In the genomic region with DNA sequence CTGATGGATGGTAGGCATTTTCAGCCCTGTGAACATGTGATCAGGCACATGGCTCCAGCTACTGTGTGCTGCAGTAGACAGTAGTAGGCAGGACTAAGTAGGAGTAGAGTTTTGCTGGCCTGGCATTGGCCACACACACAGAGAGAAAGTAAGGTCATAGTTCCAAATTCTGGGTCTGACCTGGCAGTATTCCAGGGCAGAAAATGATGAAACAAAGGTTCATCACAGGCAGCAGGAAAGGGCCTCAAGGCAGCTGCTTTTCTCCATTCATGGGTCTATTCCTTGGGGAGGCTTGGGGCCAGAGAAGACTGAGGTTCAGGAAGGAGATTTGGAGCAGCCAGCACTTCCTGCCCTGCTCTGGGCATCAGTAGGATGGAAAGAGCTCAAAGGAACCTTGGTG, we compare ENCODE assay signal across 15 mouse cellular contexts. TPM values are rescaled to one million over a fixed set of nuclear protein-coding genes. Genes with fewer than 3 reads are reported as not detected.
DNase-seq lines count a peak whose midpoint lies in the region; ATAC-seq lines count a peak whose summit lies in the region.
"Had no signal": no experiment of that assay in that cellular context is flagged by ENCODE, and none has a peak within 500 bp of the region (broad histone marks: within the 10 kb centered on the region; RNA-seq: fewer than 3 reads in every experiment).

No protein-coding gene starts in this region.

- H3K36me3 ChIP-seq in limb, embryonic 12.5 days: no peaks in the 10 kb centered on the region
- H3K36me3 ChIP-seq in limb, embryonic 10.5 days: no peaks in the 10 kb centered on the region
- no peaks in the 10 kb centered on the region for H3K36me3 ChIP-seq in embryonic facial prominence, embryonic 15.5 days
- H3K36me3 ChIP-seq in limb, embryonic 13.5 days: no peaks in the 10 kb centered on the region; the same call in 1 of the 2 replicates
- H3K36me3 ChIP-seq: hindbrain, embryonic 12.5 days; midbrain, embryonic 12.5 days; neural tube, embryonic 12.5 days had no signal

- no peaks in the 10 kb centered on the region for H3K27me3 ChIP-seq in limb, embryonic 12.5 days
- H3K27me3 ChIP-seq in limb, embryonic 10.5 days (ENCODE audit: low read depth, poor library complexity, severe bottlenecking): no peaks in the 10 kb centered on the region
- no peaks in the 10 kb centered on the region for H3K27me3 ChIP-seq in embryonic facial prominence, embryonic 15.5 days
- no peaks in the 10 kb centered on the region for H3K27me3 ChIP-seq in limb, embryonic 13.5 days
- H3K27me3 ChIP-seq: hindbrain, embryonic 12.5 days; midbrain, embryonic 12.5 days; neural tube, embryonic 12.5 days; Patski had no signal

- H3K4me1 ChIP-seq in limb, embryonic 12.5 days (replicated peaks): 0 out of 2 replicates have a peak, but pooled peaks cover 8% of the 10 kb centered on the region
- peaks cover 7% of the 10 kb centered on the region for H3K4me1 ChIP-seq in limb, embryonic 10.5 days
- peaks cover 5% of the 10 kb centered on the region; the same call in 1 of the 2 replicates for H3K4me1 ChIP-seq in embryonic facial prominence, embryonic 15.5 days
- H3K4me1 ChIP-seq in limb, embryonic 13.5 days: peaks cover 9% of the 10 kb centered on the region; the same call in 1 of the 2 replicates

- H3K4me2 ChIP-seq in limb, embryonic 12.5 days: no peak overlapping the region
- no peak overlapping the region for H3K4me2 ChIP-seq in embryonic facial prominence, embryonic 15.5 days (replicated peaks)
- no peak overlapping the region for H3K4me2 ChIP-seq in limb, embryonic 13.5 days (replicated peaks)
- H3K4me2 ChIP-seq: hindbrain, embryonic 12.5 days; lung, embryonic 14.5 days; midbrain, embryonic 12.5 days; neural tube, embryonic 12.5 days had no signal

- no peak overlapping the region for H3K9ac ChIP-seq in limb, embryonic 12.5 days (replicated peaks)
- no peak overlapping the region for H3K9ac ChIP-seq in embryonic facial prominence, embryonic 15.5 days
- H3K9ac ChIP-seq in limb, embryonic 13.5 days: no peak overlapping the region
- H3K9ac ChIP-seq: hindbrain, embryonic 12.5 days; lung, embryonic 14.5 days; midbrain, embryonic 12.5 days; neural tube, embryonic 12.5 days had no signal

- ATAC-seq in limb, embryonic 12.5 days (ENCODE audit: insufficient number of reproducible peaks, insufficient read depth, low FRiP score, low TSS enrichment, low read depth): no peak
- ATAC-seq in embryonic facial prominence, embryonic 15.5 days (ENCODE audit: insufficient number of reproducible peaks, low FRiP score, low TSS enrichment, low read depth): peak; percentile 62; the same call in 1 of the 2 replicates
- ATAC-seq in limb, embryonic 13.5 days (ENCODE audit: low FRiP score, low read depth): no peak

- peak overlapping the region; percentile 7; the same call in 1 of the 2 replicates for H3K27ac ChIP-seq in limb, embryonic 12.5 days
- no peak overlapping the region for H3K27ac ChIP-seq in limb, embryonic 10.5 days
- 0 out of 2 replicates have a peak overlapping the region, but pooled peaks have one; percentile 7 for H3K27ac ChIP-seq in embryonic facial prominence, embryonic 15.5 days (replicated peaks)
- peak overlapping the region; percentile 45; the same call in 1 of the 2 replicates for H3K27ac ChIP-seq in limb, embryonic 13.5 days
- H3K27ac ChIP-seq: hindbrain, embryonic 12.5 days; midbrain, embryonic 12.5 days; neural tube, embryonic 12.5 days had no signal

- peak; percentile 69 for DNase-seq in adrenal gland, adult 2 months
- no peak for DNase-seq in adrenal gland, postnatal 4 days (ENCODE audit: low spot score in 2 of 2)
- DNase-seq in limb, embryonic 10.5 days (ENCODE audit: low spot score): no peak
- DNase-seq in frontal cortex, postnatal 14 days (ENCODE audit: low spot score in 2 of 2): no peak
- no peak for DNase-seq in right cerebral cortex, postnatal 36 days (ENCODE audit: low spot score in 2 of 2)
- DNase-seq: gastrocnemius, postnatal 25 days; lung, embryonic 14.5 days; thymus, adult 18-20 months had no signal

- H3K4me3 ChIP-seq in limb, embryonic 12.5 days (replicated peaks): no peak overlapping the region
- H3K4me3 ChIP-seq in limb, embryonic 10.5 days: no peak overlapping the region
- H3K4me3 ChIP-seq in embryonic facial prominence, embryonic 15.5 days (replicated peaks): no peak overlapping the region
- H3K4me3 ChIP-seq in limb, embryonic 13.5 days: no peak overlapping the region
- H3K4me3 ChIP-seq: hindbrain, embryonic 12.5 days; midbrain, embryonic 12.5 days; neural tube, embryonic 12.5 days had no signal

- H3K9me3 ChIP-seq in limb, embryonic 12.5 days: no peaks in the 10 kb centered on the region
- H3K9me3 ChIP-seq in limb, embryonic 10.5 days (replicated peaks): no peaks in the 10 kb centered on the region
- no peaks in the 10 kb centered on the region for H3K9me3 ChIP-seq in embryonic facial prominence, embryonic 15.5 days (replicated peaks)
- H3K9me3 ChIP-seq in limb, embryonic 13.5 days: no peaks in the 10 kb centered on the region
- H3K9me3 ChIP-seq: hindbrain, embryonic 12.5 days; midbrain, embryonic 12.5 days; neural tube, embryonic 12.5 days had no signal

RNA-seq across cellular contexts. Expression of a gene that starts 5.1 kb away (rescaled TPM):
- 10 to 100 TPM; 28.7 to 33.0 TPM for total RNA-seq in adrenal gland, adult 2 months (2021)
- polyA plus RNA-seq in adrenal gland, adult 2 months (2012; rRNA removed): 30.2 and 48.8 TPM in 2 replicates
- total RNA-seq in adrenal gland, postnatal 4 days (2021): 10 to 100 TPM; 41.7 to 47.3 TPM
- 53.3 and 53.6 TPM in 2 replicates for polyA plus RNA-seq in limb, embryonic 12.5 days (2016; fragmentation: Nextera tagmentation; extraction: Ambion mirVana)
- 55.2 and 55.8 TPM in 2 replicates for polyA plus RNA-seq in limb, embryonic 10.5 days (2016; fragmentation: Nextera tagmentation; extraction: Ambion mirVana)
- 53.8 and 53.9 TPM in 2 replicates for polyA plus RNA-seq in embryonic facial prominence, embryonic 15.5 days (2015; fragmentation: Nextera tagmentation; extraction: Ambion mirVana)
- 50.3 and 54.9 TPM in 2 replicates for polyA plus RNA-seq in limb, embryonic 13.5 days (2015; fragmentation: Nextera tagmentation; extraction: Ambion mirVana)

RNA-seq across cellular contexts. Expression of a gene that starts 56.2 kb away (rescaled TPM):
- 100 to 1,000 TPM in 1 of 2 experiments, 10 to 100 TPM in 1; 75.2 to 160 TPM for total RNA-seq in adrenal gland, adult 2 months (2021)
- 1.8 and 2.3 TPM in 2 replicates for polyA plus RNA-seq in adrenal gland, adult 2 months (2012; rRNA removed)
- 10 to 100 TPM; 47.0 to 59.8 TPM for total RNA-seq in adrenal gland, postnatal 4 days (2021)
- polyA plus RNA-seq in limb, embryonic 12.5 days (2016; fragmentation: Nextera tagmentation; extraction: Ambion mirVana): 50.1 and 52.0 TPM in 2 replicates
- polyA plus RNA-seq in limb, embryonic 10.5 days (2016; fragmentation: Nextera tagmentation; extraction: Ambion mirVana): 39.9 and 45.3 TPM in 2 replicates
- 47.7 and 49.0 TPM in 2 replicates for polyA plus RNA-seq in embryonic facial prominence, embryonic 15.5 days (2015; fragmentation: Nextera tagmentation; extraction: Ambion mirVana)
- 48.5 and 52.7 TPM in 2 replicates for polyA plus RNA-seq in limb, embryonic 13.5 days (2015; fragmentation: Nextera tagmentation; extraction: Ambion mirVana)

Comparison
In these comparisons a context has a peak if more than half of its experiments do, and no peak if none do; other contexts are left out.
1. RNA of a gene that starts 56.2 kb away (polyA plus RNA-seq): 48.5 to 52.7 TPM in limb, embryonic 13.5 days, 50.1 to 52.0 TPM in limb, embryonic 12.5 days, 47.7 to 49.0 TPM in embryonic facial prominence, embryonic 15.5 days and 39.9 to 45.3 TPM in limb, embryonic 10.5 days; 1.8 to 2.3 TPM in adrenal gland, adult 2 months; every median in the first group is over 10 times any median in the second.